Mouse (Mus musculus) ovary, adult 18-20 months (tissue): Measurements from ENCODE around the gene Eng.

ENCODE experiments used
- DNase-seq: peaks from one replicate; pipeline ENCODE4 v3.0.0; 2022; ENCODE audit warnings: low spot score, mixed read lengths

Gene Eng

GRCm38 (mm10) chr2:32711301-32712056, 65.1 kb downstream of the Eng start:
- DNase-seq: no peak

DNA sequence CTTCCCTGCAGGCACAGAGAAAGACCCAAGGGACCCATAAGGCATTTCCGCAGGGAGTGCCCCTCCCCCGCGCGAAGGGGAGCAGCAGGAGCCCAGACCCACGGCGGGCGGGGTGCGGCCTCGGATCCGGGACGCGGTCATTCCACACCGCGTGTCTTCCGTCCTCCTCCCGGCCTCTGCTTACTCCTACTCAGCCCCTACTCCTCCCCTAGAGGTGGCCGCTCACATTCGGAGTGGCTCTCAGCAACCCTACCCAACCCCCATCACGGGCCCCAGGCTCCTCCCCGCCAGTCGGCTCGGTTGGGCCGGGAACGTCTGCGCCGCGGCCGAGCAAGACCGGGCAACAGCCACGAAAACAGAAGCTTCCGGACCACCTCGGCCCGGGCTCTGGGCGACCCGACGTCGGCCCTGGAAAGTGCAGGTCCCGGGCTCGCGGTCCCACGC, 65.7 kb downstream of the Eng start:
- DNase-seq: peak; percentile 53

DNA sequence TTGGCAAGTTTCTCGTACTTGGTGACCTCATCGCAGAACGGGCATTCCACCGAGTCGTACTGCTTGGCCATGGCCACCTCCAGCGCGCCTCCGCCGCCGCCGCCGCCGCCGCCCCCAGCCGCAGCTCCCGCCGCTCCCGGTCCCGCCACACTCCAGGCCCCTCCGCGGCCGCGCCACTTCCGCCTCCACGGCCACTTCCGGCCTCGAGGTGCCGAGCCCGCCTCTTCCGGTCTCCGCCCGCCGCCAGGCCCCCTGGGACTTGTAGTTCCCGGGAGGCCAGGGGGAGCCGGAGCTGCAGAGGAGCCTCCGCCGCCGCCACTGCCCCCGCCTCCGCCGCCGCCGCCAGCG, 66.2 kb downstream of the Eng start:
- DNase-seq: peak; percentile 89

DNA sequence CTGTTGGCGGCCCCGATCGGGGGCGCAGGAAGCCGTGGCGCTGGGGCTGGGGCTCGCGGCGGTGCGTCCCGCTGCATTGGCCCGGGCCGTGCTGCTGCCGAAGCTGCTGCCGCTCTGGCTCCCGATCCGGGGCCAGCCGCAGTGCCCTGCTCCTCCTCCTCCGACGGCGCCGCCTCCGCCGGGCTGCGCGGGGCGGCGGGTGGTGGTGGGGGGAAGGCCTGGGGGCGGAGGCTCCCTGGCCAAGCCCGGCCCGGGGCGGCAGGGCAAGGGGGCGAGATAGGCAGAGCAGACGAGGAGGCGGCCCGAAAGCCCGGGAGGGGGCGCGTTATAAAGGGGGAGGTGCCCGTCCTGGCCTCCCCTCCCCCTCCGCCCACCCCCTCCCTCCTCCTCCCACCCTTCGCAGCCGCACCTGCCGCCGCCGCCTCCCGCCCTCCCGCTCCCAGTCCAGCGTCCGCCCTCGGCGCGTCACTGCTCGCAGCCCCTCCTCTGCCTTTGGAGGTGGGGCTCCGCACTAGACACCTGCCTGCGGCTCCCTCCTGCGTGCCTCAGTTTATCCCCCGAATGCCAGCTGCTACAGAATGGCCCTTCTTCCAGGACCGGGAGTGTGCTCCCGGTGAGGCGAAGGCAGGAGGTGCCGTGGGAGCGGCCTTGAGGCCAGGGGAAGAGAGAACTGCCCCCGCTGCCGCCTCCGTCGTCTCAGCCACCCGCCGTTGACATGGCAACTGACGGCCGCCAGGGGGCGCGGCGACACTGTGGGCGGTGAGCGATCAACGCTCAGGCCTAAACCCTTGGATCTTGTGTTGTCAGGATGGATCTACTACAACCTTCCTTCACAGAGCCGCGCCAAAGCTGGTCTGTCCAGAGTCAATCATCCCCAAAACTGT, 66.8 kb downstream of the Eng start, which contains the start of gene Cdk9:
Cdk9 (minus strand) TSS at position 143 of the 884 bp plus-strand sequence.
- peak; percentile 88 for DNase-seq

DNA sequence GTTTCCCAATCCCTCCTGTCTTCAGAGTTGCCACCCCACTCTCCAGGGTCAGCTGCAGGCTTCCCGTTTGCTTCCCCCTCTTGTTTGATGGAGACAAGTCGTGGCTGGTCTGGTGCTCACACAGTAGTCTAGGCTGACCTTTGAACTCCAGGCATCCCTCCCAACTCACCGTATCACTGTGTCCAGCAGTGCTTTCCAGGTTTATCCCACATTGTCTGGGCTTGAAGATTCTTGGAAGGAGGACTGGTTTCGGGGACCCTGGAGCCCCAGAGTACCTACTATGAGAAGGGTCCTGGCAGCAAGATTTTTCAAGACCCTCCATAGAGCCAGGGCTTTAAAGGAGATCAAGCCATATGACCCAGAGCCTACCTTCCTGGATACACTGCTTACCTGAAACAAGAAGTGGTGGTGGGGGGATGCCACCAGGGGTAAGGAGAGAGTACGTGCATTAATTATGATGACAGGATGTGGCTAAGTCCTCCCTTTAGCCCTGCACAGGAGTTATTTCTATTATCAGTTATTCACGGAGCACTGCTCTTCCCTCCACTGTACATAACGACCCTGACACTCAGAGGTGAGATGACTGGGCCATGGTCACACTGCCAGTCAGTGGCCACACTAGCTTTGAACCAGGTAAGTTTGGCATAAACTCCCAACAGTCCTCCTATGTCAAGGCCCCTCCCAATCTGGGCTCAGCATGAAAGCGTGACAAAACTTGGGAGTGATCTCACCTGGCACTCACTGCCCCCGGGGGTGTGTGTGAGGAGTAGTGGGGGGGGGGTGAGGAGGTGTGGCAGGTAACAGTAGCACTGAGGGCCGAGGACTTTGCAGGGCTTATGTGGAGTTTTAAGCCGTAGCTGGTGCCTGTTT, 68.0 kb downstream of the Eng start:
- no peak for DNase-seq

DNA sequence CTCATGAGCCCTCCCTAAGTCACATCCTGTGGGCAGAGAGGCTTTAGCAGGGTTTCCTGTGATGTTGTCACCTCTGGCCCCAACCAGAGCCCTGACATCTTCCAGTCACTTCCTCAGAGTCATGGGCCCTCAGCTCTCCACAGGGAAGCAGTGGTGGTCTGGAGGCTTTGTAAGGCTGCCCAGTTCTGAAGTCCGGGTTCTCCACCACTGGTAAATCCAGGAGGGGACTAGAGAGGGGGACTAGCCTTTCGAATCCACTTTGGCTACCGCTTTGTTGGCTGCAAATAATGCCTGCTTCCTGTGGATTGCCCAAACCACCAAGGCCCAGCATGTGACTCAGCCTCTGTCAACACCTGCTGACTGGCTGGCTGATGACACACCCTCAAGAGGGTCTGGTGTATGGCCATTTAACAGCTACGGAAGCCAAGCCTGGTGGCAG, 68.6 kb downstream of the Eng start:
- DNase-seq: no peak

DNA sequence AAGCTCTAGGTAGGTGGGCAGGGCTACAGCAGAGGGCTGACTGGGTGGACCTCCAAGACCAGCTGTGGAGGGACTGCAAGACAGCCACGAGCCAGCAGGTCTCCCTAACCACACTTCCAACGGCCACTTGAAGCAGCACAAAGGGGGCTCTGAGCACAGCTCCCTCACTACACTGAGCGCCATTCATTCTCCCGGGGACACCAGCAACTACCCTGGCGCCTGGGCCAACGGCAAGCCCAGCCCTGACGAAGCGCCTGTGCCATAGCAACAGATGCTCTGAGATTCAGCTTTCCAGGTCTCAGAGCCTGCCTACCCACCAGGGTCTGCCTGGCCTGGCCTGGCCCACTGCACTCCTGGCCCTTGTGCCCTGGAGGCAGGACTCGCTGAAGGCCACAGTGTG, 72.4 kb downstream of the Eng start:
- no peak for DNase-seq

DNA sequence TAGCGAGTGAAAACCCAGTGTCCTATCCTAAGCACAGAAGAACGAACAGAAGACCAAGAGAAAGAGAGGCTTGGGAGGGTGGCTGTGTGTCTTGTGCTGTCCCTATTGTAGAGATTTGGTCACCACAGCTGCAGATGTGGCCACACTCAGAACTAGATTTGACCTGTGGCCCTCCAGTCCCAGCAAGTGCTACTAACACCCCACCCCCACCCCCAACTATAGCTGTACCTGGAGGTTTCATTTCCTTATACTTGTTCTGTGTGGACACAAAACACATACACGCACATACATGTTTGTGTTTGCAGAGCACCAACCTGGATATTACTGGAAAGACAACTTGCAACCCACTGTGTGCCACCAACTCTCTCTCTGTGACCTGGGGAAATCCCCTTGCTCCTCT, 73.7 kb downstream of the Eng start:
- DNase-seq: no peak

- no peak for DNase-seq
Measured at GRCm38 (mm10) chr2:32720681-32721229, 74.4 kb downstream of the Eng start, which contains the start of gene Sh2d3c. Gene Sh2d3c (plus strand): TSS chr2:32721055.

GRCm38 (mm10) chr2:32722046-32722445, 75.7 kb downstream of the Eng start:
- DNase-seq: no peak

DNA sequence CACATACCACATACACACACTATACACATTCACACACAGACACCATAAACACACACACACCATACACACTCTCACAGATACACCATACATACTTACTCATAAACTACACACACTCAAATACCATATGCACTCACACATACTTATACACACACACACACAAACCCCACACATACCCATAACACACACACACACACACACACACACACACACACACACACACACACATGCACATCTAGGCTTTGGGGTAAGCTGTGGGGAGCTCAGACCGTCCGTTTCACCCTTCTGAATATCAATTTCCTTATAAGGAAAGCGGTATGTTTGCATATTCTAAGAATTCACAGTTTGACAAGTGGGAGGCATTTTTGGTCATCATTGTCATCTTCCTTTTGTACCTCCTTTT, 76.2 kb downstream of the Eng start:
- DNase-seq: no peak

GRCm38 (mm10) chr2:32724149-32724548, 77.8 kb downstream of the Eng start:
- DNase-seq: no peak

- no peak for DNase-seq
Measured at GRCm38 (mm10) chr2:32724832-32725790, 78.7 kb downstream of the Eng start.

GRCm38 (mm10) chr2:32727435-32727834, 81.0 kb downstream of the Eng start:
- peak; percentile 92 for DNase-seq

DNA sequence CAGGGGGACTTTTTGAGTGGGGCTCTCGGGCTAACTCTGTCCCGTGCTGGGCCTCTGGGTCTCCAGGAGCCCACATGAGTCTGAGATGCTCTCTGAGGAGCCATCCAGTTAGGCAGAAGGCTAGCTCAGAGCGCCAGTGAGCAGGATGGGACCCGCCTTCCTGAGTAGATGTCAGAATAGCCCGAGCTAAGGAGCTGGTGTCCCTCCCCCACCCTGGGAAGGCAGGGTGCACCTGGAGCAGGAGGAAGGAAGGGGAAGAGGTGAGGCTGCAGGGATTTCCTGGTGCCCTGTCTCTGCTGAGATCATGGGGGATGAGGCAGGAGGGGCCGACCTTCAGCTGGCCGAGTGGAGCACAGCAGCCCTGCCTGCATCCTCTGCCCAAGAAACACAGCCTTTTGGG, 82.1 kb downstream of the Eng start:
- DNase-seq: no peak

DNA sequence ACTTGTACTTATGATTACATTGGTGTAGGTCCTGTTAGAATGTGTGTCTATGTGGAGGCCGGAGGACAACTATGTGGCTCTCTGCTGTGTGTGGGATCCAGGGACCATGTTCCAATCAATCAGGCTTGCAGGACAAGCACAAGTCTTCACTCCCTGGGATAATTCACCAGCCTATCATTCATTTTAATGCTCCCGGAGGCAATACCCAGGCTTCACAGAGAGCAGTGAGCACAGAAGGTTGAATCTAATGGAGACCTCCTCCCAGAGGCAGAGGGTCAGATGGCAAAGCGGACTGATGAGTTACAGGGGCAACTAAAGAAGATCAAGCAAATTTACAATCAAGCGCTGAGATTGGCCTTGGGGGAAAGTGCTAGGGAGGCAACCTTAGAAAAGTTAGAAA, 83.2 kb downstream of the Eng start:
- DNase-seq: no peak

DNA sequence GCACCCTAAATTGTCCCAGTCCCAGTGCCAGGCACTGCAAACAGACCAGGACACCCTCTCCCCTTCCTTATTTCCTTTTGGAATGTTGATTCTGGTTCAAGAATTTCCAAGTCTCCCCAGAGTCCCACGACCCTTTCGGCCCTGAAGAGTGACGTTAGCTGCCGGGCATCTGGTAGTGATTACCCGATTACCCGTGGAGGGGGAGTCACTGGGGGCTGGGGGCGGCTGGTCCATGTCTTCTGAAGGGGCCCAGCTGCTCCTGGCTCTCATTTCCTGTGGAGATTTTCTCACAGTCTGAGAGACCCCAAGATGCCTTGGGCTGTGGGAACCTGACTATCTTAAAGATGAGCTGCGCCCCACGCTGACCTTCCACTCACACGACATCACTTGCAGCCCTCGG, 84.5 kb downstream of the Eng start:
- no peak for DNase-seq

DNA sequence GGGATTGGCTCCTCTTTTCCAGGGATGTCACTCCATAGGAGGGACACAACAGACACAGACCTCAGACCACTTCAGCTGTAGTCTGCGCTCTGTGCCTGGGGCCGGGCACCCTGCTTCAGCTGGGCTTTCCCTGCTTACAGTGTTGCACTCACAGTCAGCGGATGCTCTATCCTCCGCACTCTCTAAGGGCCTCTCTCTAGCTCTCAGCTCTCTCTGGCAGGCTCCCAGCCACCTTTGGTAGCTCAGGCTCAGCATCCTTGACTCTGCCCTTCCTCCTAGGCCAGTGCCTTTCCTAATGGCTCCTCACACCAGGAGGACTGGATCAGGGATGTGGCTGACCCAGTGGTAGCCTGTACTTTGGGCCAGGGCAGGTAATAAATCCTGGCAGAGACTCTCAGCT, 85.5 kb downstream of the Eng start:
- no peak for DNase-seq
